15 mouse cellular contexts compared by ENCODE assay signal in the genomic region with DNA sequence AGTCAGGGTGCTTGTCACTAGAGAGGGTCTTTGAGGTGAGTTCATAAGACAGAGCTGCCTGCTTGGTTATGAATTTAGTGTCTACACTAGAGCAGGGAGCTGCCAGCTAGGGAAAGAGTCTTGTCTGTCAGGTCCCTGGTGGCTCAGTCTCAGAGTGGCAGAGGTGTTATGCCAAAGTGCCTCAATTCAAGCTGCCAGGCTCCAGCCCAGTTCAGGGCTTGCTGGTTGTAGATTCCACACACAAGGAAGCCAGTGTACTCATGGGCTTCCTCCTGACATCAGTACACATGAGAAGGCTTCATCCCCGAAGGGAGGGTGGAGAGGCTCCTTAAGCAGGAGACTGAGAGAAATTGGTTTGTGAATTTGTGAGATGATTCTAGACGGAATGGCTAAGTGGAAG. TPM values are rescaled to one million over a fixed set of nuclear protein-coding genes. Genes with fewer than 3 reads are reported as not detected.
DNase-seq lines count a peak whose midpoint lies in the region; ATAC-seq lines count a peak whose summit lies in the region.
"Had no signal": no experiment of that assay in that cellular context is flagged by ENCODE, and none has a peak within 500 bp of the region (broad histone marks: within the 10 kb centered on the region; RNA-seq: fewer than 3 reads in every experiment).

No protein-coding gene starts in this region.

- 0 out of 2 replicates have a peak overlapping the region, but pooled peaks have one; percentile 12 for H3K27ac ChIP-seq in embryonic facial prominence, embryonic 12.5 days
- H3K27ac ChIP-seq in embryonic facial prominence, embryonic 10.5 days (replicated peaks) = no peak overlapping the region
- H3K27ac ChIP-seq in kidney, embryonic 15.5 days = peak overlapping the region; percentile 37; the same call in 1 of the 2 replicates
- H3K27ac ChIP-seq in heart, embryonic 13.5 days (replicated peaks) = peak overlapping the region; percentile 87
- no peak overlapping the region for H3K27ac ChIP-seq in limb, embryonic 10.5 days
- no peak overlapping the region for H3K27ac ChIP-seq in midbrain, embryonic 14.5 days (replicated peaks; ENCODE audit: low read depth, low read length)
- H3K27ac ChIP-seq: liver, embryonic 15.5 days had no signal

- no peak for DNase-seq in embryonic facial prominence, embryonic 10.5 days (ENCODE audit: low spot score)
- no peak for DNase-seq in kidney, adult 9 months
- peak; percentile 19 for DNase-seq in limb, embryonic 10.5 days (ENCODE audit: low spot score)
- DNase-seq in embryo, embryonic 10.5 days (ENCODE audit: low spot score) = no peak
- no peak for DNase-seq in midbrain, embryonic 14.5 days
- DNase-seq: adrenal gland, adult 8-10 months had no signal

- 82% methylated on average over 2 of the region's 2 CpGs for WGBS in embryonic facial prominence, embryonic 12.5 days
- WGBS in embryonic facial prominence, embryonic 10.5 days = 80% methylated on average over 2 of the region's 2 CpGs
- WGBS in kidney, embryonic 15.5 days = 86% methylated on average over 2 of the region's 2 CpGs
- WGBS in heart, embryonic 13.5 days = 77% methylated on average over 2 of the region's 2 CpGs
- WGBS in limb, embryonic 10.5 days = 83% methylated on average over 2 of the region's 2 CpGs
- WGBS in midbrain, embryonic 14.5 days = 86% methylated on average over 2 of the region's 2 CpGs

- H3K4me3 ChIP-seq in embryonic facial prominence, embryonic 12.5 days = no peak overlapping the region
- no peak overlapping the region for H3K4me3 ChIP-seq in embryonic facial prominence, embryonic 10.5 days
- H3K4me3 ChIP-seq in kidney, embryonic 15.5 days (replicated peaks) = no peak overlapping the region
- H3K4me3 ChIP-seq in heart, embryonic 13.5 days = no peak overlapping the region
- no peak overlapping the region for H3K4me3 ChIP-seq in limb, embryonic 10.5 days
- H3K4me3 ChIP-seq in midbrain, embryonic 14.5 days (replicated peaks; ENCODE audit: low read depth, low read length) = no peak overlapping the region
- H3K4me3 ChIP-seq: erythroblast, embryonic 14.5 days; liver, embryonic 15.5 days had no signal

- H3K27me3 ChIP-seq in embryonic facial prominence, embryonic 12.5 days = no peaks in the 10 kb centered on the region
- H3K27me3 ChIP-seq in embryonic facial prominence, embryonic 10.5 days (replicated peaks; ENCODE audit: low read depth, poor library complexity, severe bottlenecking) = no peaks in the 10 kb centered on the region
- H3K27me3 ChIP-seq in kidney, embryonic 15.5 days = no peaks in the 10 kb centered on the region
- no peaks in the 10 kb centered on the region for H3K27me3 ChIP-seq in heart, embryonic 13.5 days (replicated peaks)
- H3K27me3 ChIP-seq in limb, embryonic 10.5 days (ENCODE audit: low read depth, poor library complexity, severe bottlenecking) = no peaks in the 10 kb centered on the region
- no peaks in the 10 kb centered on the region for H3K27me3 ChIP-seq in midbrain, embryonic 14.5 days (ENCODE audit: control insufficient read depth, insufficient read depth, low read length)
- H3K27me3 ChIP-seq: liver, embryonic 15.5 days had no signal

- no peaks in the 10 kb centered on the region for H3K9me3 ChIP-seq in embryonic facial prominence, embryonic 12.5 days
- H3K9me3 ChIP-seq in embryonic facial prominence, embryonic 10.5 days = no peaks in the 10 kb centered on the region
- H3K9me3 ChIP-seq in kidney, embryonic 15.5 days (replicated peaks) = no peaks in the 10 kb centered on the region
- H3K9me3 ChIP-seq in heart, embryonic 13.5 days = no peaks in the 10 kb centered on the region
- no peaks in the 10 kb centered on the region for H3K9me3 ChIP-seq in limb, embryonic 10.5 days (replicated peaks)
- no peaks in the 10 kb centered on the region for H3K9me3 ChIP-seq in midbrain, embryonic 14.5 days (ENCODE audit: control insufficient read depth, low read length)
- H3K9me3 ChIP-seq: liver, embryonic 15.5 days had no signal

- no peak overlapping the region for H3K4me2 ChIP-seq in embryonic facial prominence, embryonic 12.5 days (replicated peaks)
- no peak overlapping the region for H3K4me2 ChIP-seq in kidney, embryonic 15.5 days
- H3K4me2 ChIP-seq in heart, embryonic 13.5 days = no peak overlapping the region
- H3K4me2 ChIP-seq in midbrain, embryonic 14.5 days (ENCODE audit: low read length) = no peak overlapping the region
- H3K4me2 ChIP-seq: liver, embryonic 15.5 days had no signal

- H3K9ac ChIP-seq in embryonic facial prominence, embryonic 12.5 days = no peak overlapping the region
- H3K9ac ChIP-seq in kidney, embryonic 15.5 days = no peak overlapping the region
- no peak overlapping the region for H3K9ac ChIP-seq in heart, embryonic 13.5 days
- H3K9ac ChIP-seq in midbrain, embryonic 14.5 days (replicated peaks; ENCODE audit: low read length) = no peak overlapping the region
- H3K9ac ChIP-seq: liver, embryonic 15.5 days had no signal

- 0 out of 2 replicates have a peak, but pooled peaks cover 5% of the 10 kb centered on the region for H3K4me1 ChIP-seq in embryonic facial prominence, embryonic 12.5 days
- H3K4me1 ChIP-seq in embryonic facial prominence, embryonic 10.5 days = no peaks in the 10 kb centered on the region
- H3K4me1 ChIP-seq in kidney, embryonic 15.5 days = peaks cover 10% of the 10 kb centered on the region
- H3K4me1 ChIP-seq in heart, embryonic 13.5 days = peaks cover 32% of the 10 kb centered on the region
- no peaks in the 10 kb centered on the region for H3K4me1 ChIP-seq in limb, embryonic 10.5 days
- H3K4me1 ChIP-seq in midbrain, embryonic 14.5 days (ENCODE audit: control insufficient read depth, insufficient read depth, low read length) = no peaks in the 10 kb centered on the region
- H3K4me1 ChIP-seq: liver, embryonic 15.5 days had no signal

- ATAC-seq in embryonic facial prominence, embryonic 12.5 days (ENCODE audit: insufficient number of reproducible peaks, insufficient read depth, low FRiP score, low TSS enrichment) = no peak
- ATAC-seq in kidney, embryonic 15.5 days (replicated peaks; ENCODE audit: low FRiP score) = no peak
- ATAC-seq in heart, embryonic 13.5 days (ENCODE audit: extremely low read depth, insufficient number of reproducible peaks, low FRiP score, low TSS enrichment) = no peak
- no peak for ATAC-seq in midbrain, embryonic 14.5 days (ENCODE audit: low FRiP score, low TSS enrichment)
- ATAC-seq: forebrain, embryonic 14.5 days; inflammation-experienced regulatory T-cells, adult 6 months; lung, postnatal 0 days; midbrain, embryonic 16.5 days had no signal

- H3K36me3 ChIP-seq in embryonic facial prominence, embryonic 12.5 days = no peaks in the 10 kb centered on the region
- H3K36me3 ChIP-seq in embryonic facial prominence, embryonic 10.5 days (replicated peaks) = no peaks in the 10 kb centered on the region
- H3K36me3 ChIP-seq in kidney, embryonic 15.5 days = no peaks in the 10 kb centered on the region
- no peaks in the 10 kb centered on the region for H3K36me3 ChIP-seq in heart, embryonic 13.5 days
- no peaks in the 10 kb centered on the region for H3K36me3 ChIP-seq in limb, embryonic 10.5 days
- H3K36me3 ChIP-seq in midbrain, embryonic 14.5 days (ENCODE audit: control insufficient read depth, insufficient read depth, low read length) = no peaks in the 10 kb centered on the region
- H3K36me3 ChIP-seq: liver, embryonic 15.5 days had no signal

RNA-seq across cellular contexts. Expression of gene Adamts16, which starts 43.4 kb away (rescaled TPM):
- 0.88 and 1.3 TPM in 2 replicates for polyA plus RNA-seq in embryonic facial prominence, embryonic 12.5 days (2016; fragmentation: Nextera tagmentation; extraction: Ambion mirVana)
- 0.33 and 0.36 TPM in 2 replicates for polyA plus RNA-seq in embryonic facial prominence, embryonic 10.5 days (2016; fragmentation: Nextera tagmentation; extraction: Ambion mirVana)
- polyA plus RNA-seq in kidney, embryonic 15.5 days (2015; fragmentation: Nextera tagmentation; extraction: Ambion mirVana) = 14.5 and 15.2 TPM in 2 replicates
- polyA plus RNA-seq in heart, embryonic 13.5 days (2015; fragmentation: Nextera tagmentation; extraction: Ambion mirVana) = 0.12 and 0.13 TPM in 2 replicates
- polyA plus RNA-seq in limb, embryonic 10.5 days (2016; fragmentation: Nextera tagmentation; extraction: Ambion mirVana) = 1.5 and 1.9 TPM in 2 replicates
- 1.4 TPM in 2 replicates for polyA plus RNA-seq in midbrain, embryonic 14.5 days (2014; fragmentation: Nextera tagmentation; extraction: Ambion mirVana)
- polyA plus RNA-seq: erythroblast, embryonic 14.5 days; inflammation-experienced regulatory T-cells, adult 6 months; lung, postnatal 0 days had no signal

Comparison
In these comparisons a context has a peak if more than half of its experiments do, and no peak if none do; other contexts are left out.
1. H3K27ac ChIP-seq: peak in embryonic facial prominence, embryonic 12.5 days (single experiment), kidney, embryonic 15.5 days (single experiment) and heart, embryonic 13.5 days (single experiment); none in embryonic facial prominence, embryonic 10.5 days (single experiment), limb, embryonic 10.5 days (single experiment) and midbrain, embryonic 14.5 days (single experiment).